Mouse (Mus musculus) hindbrain, embryonic 11.5 days (tissue): ENCODE measurements around the gene Ankrd34b. TPM values are rescaled to one million over a fixed set of nuclear protein-coding genes. Genes with fewer than 3 reads are reported as not detected.

ENCODE experiments used
- ATAC-seq: fragments of 200-750 bp; cut with Nextera tagmentation; 2 replicates; pipeline ENCODE4 v1.8.0; 2017; ENCODE audit warnings: mild to moderate bottlenecking, moderate TSS enrichment, moderate library complexity; ENCODE audit not compliant: low FRiP score
- DNase-seq: peaks from one replicate; pipeline ENCODE4 v3.0.0-alpha.2; 2015; ENCODE audit warnings: low spot score
- H3K27ac ChIP-seq: fragments of 300-500 bp; sonication (generic); 2 replicates; pipeline ENCODE4 v1.5.1; 2014; ENCODE audit warnings: mild to moderate bottlenecking, low read depth, low read length
- H3K27me3 ChIP-seq: fragments of 300-500 bp; sonication (generic); 2 replicates; pipeline ENCODE4 v1.6.1; 2014; ENCODE audit warnings: mild to moderate bottlenecking, low read length, moderate library complexity, mixed read lengths; ENCODE audit not compliant: control insufficient read depth, insufficient read depth
- H3K36me3 ChIP-seq: fragments of 300-500 bp; sonication (generic); 2 replicates; pipeline ENCODE4 v1.6.1; 2014; ENCODE audit warnings: mild to moderate bottlenecking, low read length, moderate library complexity, mixed read lengths; ENCODE audit not compliant: control insufficient read depth, insufficient read depth
- H3K4me1 ChIP-seq: fragments of 300-500 bp; sonication (generic); replicated peaks from 2 replicates; pipeline ENCODE4 v1.6.1; 2014; ENCODE audit warnings: low read length, mixed read lengths; ENCODE audit not compliant: control insufficient read depth, insufficient read depth
- H3K4me2 ChIP-seq: fragments of 300-500 bp; sonication (generic); replicated peaks from 2 replicates; pipeline ENCODE4 v1.6.1; 2014; ENCODE audit warnings: mild to moderate bottlenecking, low read depth, low read length
- H3K4me3 ChIP-seq: fragments of 300-500 bp; sonication (generic); 2 replicates; pipeline ENCODE4 v1.5.1; 2014; ENCODE audit warnings: low read depth, low read length
- H3K9ac ChIP-seq: fragments of 300-500 bp; sonication (generic); 2 replicates; pipeline ENCODE4 v1.6.1; 2014; ENCODE audit warnings: low read depth, low read length
- H3K9me3 ChIP-seq: fragments of 300-500 bp; sonication (generic); 2 replicates; pipeline ENCODE4 v1.6.1; 2016; ENCODE audit warnings: low read length; ENCODE audit not compliant: control insufficient read depth
- WGBS: fragments of 180-500 bp; shearing (Covaris S2); extraction: QIAGEN DNeasy Blood & Tissue Kit; methylation state at CpG from one replicate; pipeline ENCODE4 v1.1.7; 2014; 5-methylcytosine and 5-hydroxymethylcytosine counted together
- polyA plus RNA-seq: library from polyadenylated mRNA; unstranded; fragments of >200 nt; fragmentation: Nextera tagmentation; extraction: Ambion mirVana; gene quantifications from 2 replicates; pipeline ENCODE4 v1.2.1, GENCODE M21; 2014

Gene Ankrd34b
- polyA plus RNA-seq, 1 experiment from 2014 or later: 0.22 TPM

- H3K27me3 ChIP-seq: peaks cover 40% of the 10 kb centered on the region
Measured at GRCm38 (mm10) chr13:92423711-92424110, 2.0 kb upstream of the Ankrd34b start.

GRCm38 (mm10) chr13:92426294-92427051, 777 bp downstream of the Ankrd34b start:
- Histone ChIP-seq H3K4me1 (no peaks in the 10 kb centered on the region), H3K4me2 (peak overlapping the region; percentile 95), H3K9ac (peak overlapping the region; percentile 47), H3K27ac (no peak overlapping the region), H3K9me3 (no peaks in the 10 kb centered on the region), H3K4me3 (peak overlapping the region; percentile 51), H3K36me3 (no peaks in the 10 kb centered on the region), H3K27me3 (peaks cover 40% of the 10 kb centered on the region)
- ATAC-seq (peak; percentile 66), DNase-seq (peak; percentile 56)
- under 1% methylated on average over 65 of the region's 92 CpGs for whole genome bisulfite sequencing

More at GRCm38 (mm10) chr13:92423711-92424110, 2.0 kb upstream of the Ankrd34b start:
- 58% methylated on average over 3 of the region's 3 CpGs for WGBS
- DNase-seq (no peak), ATAC-seq (no peak)
- H3K4me1 ChIP-seq: no peaks in the 10 kb centered on the region
- no peaks in the 10 kb centered on the region for H3K9me3 ChIP-seq
- H3K4me3 ChIP-seq: no peak overlapping the region
- no peak overlapping the region for H3K27ac ChIP-seq
- H3K4me2 ChIP-seq: no peak overlapping the region
- no peak overlapping the region for H3K9ac ChIP-seq
- no peaks in the 10 kb centered on the region for H3K36me3 ChIP-seq

GRCm38 (mm10) chr13:92427351-92427855, 1.7 kb downstream of the Ankrd34b start:
- no peak overlapping the region; the same call in 1 of the 2 replicates for H3K4me3 ChIP-seq
- no peak overlapping the region for H3K4me2 ChIP-seq
- ATAC-seq: no peak
- no peak for DNase-seq
- WGBS: 55% methylated on average over 4 of the region's 4 CpGs
- H3K36me3 ChIP-seq: no peaks in the 10 kb centered on the region
- peaks cover 40% of the 10 kb centered on the region for H3K27me3 ChIP-seq
- H3K4me1 ChIP-seq: no peaks in the 10 kb centered on the region
- no peak overlapping the region for H3K27ac ChIP-seq
- H3K9me3 ChIP-seq: no peaks in the 10 kb centered on the region
- no peak overlapping the region for H3K9ac ChIP-seq

- Histone ChIP-seq H3K36me3 (no peaks in the 10 kb centered on the region), H3K9me3 (no peaks in the 10 kb centered on the region), H3K27me3 (no peaks in the 10 kb centered on the region), H3K9ac (no peak overlapping the region), H3K4me1 (no peaks in the 10 kb centered on the region), H3K27ac (no peak overlapping the region), H3K4me3 (no peak overlapping the region), H3K4me2 (no peak overlapping the region)
- ATAC-seq: no peak
- no peak for DNase-seq
- WGBS: 92% methylated on average over 10 of the region's 10 CpGs
Measured at GRCm38 (mm10) chr13:92438656-92439055, 13.0 kb downstream of the Ankrd34b start.

- no peak overlapping the region for H3K27ac ChIP-seq
- H3K27me3 ChIP-seq: no peaks in the 10 kb centered on the region
- no peak overlapping the region for H3K4me3 ChIP-seq
- no peak overlapping the region for H3K9ac ChIP-seq
- no peak for DNase-seq
- H3K4me1 ChIP-seq: no peaks in the 10 kb centered on the region
- no peak overlapping the region for H3K4me2 ChIP-seq
- WGBS: 75% methylated on average over 13 of the region's 13 CpGs
- ATAC-seq: no peak
- H3K9me3 ChIP-seq: no peaks in the 10 kb centered on the region
- H3K36me3 ChIP-seq: no peaks in the 10 kb centered on the region
Measured at GRCm38 (mm10) chr13:92440286-92440685, 14.6 kb downstream of the Ankrd34b start.

- Histone ChIP-seq H3K27ac (no peak overlapping the region), H3K4me1 (no peaks in the 10 kb centered on the region), H3K4me2 (no peak overlapping the region), H3K4me3 (no peak overlapping the region), H3K27me3 (no peaks in the 10 kb centered on the region), H3K9ac (no peak overlapping the region), H3K9me3 (no peaks in the 10 kb centered on the region), H3K36me3 (no peaks in the 10 kb centered on the region)
- ATAC-seq (no peak), DNase-seq (no peak)
- 93% methylated on average over 7 of the region's 7 CpGs for WGBS
Measured at GRCm38 (mm10) chr13:92446872-92447271, 21.2 kb downstream of the Ankrd34b start.

- Histone ChIP-seq H3K4me1 (no peaks in the 10 kb centered on the region), H3K9ac (no peak overlapping the region), H3K9me3 (no peaks in the 10 kb centered on the region), H3K36me3 (no peaks in the 10 kb centered on the region), H3K4me2 (no peak overlapping the region), H3K27ac (no peak overlapping the region), H3K27me3 (no peaks in the 10 kb centered on the region), H3K4me3 (no peak overlapping the region)
- no peak for ATAC-seq
- 91% methylated on average over 3 of the region's 3 CpGs for WGBS
- DNase-seq: no peak
Measured at GRCm38 (mm10) chr13:92464698-92465097, 39.0 kb downstream of the Ankrd34b start.

DNA sequence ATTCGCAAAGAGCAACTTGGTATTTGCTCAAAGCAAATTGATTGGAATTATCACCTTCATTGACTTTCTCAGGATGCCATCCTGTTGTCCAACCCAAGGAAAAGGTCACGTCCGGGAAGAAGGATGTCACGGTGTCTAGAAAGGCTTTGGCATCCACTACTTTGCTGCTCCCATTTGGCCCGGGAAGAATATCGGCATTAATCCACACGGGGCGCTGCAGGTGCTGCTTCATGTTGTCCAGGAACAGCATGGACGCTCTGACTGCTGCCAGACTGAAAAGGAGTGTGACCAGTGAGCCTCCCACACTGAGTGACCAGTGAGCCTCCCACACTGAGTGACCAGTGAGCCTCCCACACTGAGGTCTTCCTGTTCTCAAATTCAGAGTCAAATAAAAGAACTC, 42.2 kb downstream of the Ankrd34b start:
- WGBS: 73% methylated on average over 9 of the region's 9 CpGs
- DNase-seq (no peak), ATAC-seq (no peak)
- H3K27ac ChIP-seq: no peak overlapping the region
- no peaks in the 10 kb centered on the region for H3K9me3 ChIP-seq
- no peak overlapping the region for H3K9ac ChIP-seq
- H3K4me2 ChIP-seq: no peak overlapping the region
- H3K4me3 ChIP-seq: no peak overlapping the region
- no peaks in the 10 kb centered on the region for H3K36me3 ChIP-seq
- no peaks in the 10 kb centered on the region for H3K27me3 ChIP-seq
- no peaks in the 10 kb centered on the region for H3K4me1 ChIP-seq

- ATAC-seq (no peak), DNase-seq (no peak)
- Histone ChIP-seq H3K27me3 (no peaks in the 10 kb centered on the region), H3K4me1 (no peaks in the 10 kb centered on the region), H3K27ac (no peak overlapping the region), H3K9ac (no peak overlapping the region), H3K9me3 (no peaks in the 10 kb centered on the region), H3K4me2 (no peak overlapping the region), H3K36me3 (no peaks in the 10 kb centered on the region), H3K4me3 (no peak overlapping the region)
- 88% methylated on average over 2 of the region's 2 CpGs for WGBS
Measured at GRCm38 (mm10) chr13:92469381-92469780, 43.7 kb downstream of the Ankrd34b start.
